Mouse (Mus musculus): ENCODE data around the gene Ccdc188. TPM values are rescaled to one million over a fixed set of nuclear protein-coding genes. Genes with fewer than 3 reads are reported as not detected.

Gene Ccdc188
- polyA plus RNA-seq, 1 experiment, result not detected

- Histone ChIP-seq H3K27me3 (ENCODE audit: control insufficient read depth, insufficient read depth, low read length) (no peaks in the 10 kb centered on the region), H3K4me1 (ENCODE audit: control insufficient read depth, insufficient read depth, insufficient read length) (peaks cover 10% of the 10 kb centered on the region), H3K36me3 (ENCODE audit: control insufficient read depth, insufficient read depth, low read length) (peaks cover 28% of the 10 kb centered on the region), H3K4me3 (ENCODE audit: extremely low read depth, insufficient read depth, insufficient read length) (no peak overlapping the region), H3K27ac (ENCODE audit: insufficient read depth, low read length) (no peak overlapping the region)
- TF ChIP-seq CTCF (IDR thresholded peaks at IDR 0.05; ENCODE audit: extremely low read depth, insufficient read depth, insufficient read length, insufficient replicate concordance) (no peak), POLR2A (IDR thresholded peaks at IDR 0.05; ENCODE audit: low read depth, low read length) (no peak)
- no peak for DNase-seq (ENCODE audit: low read depth in 1 of 2, low spot score in 2 of 2)
- 94% methylated on average over 20 of the region's 20 CpGs for WGBS
These were observed 10.3 kb downstream of the Ccdc188 start for GRCm38 (mm10) chr16:18227897-18228422.

GRCm38 (mm10) chr16:18228856-18229255 lies 11.2 kb downstream of the Ccdc188 start:
- H3K27ac ChIP-seq (ENCODE audit: insufficient read depth, low read length), result no peak overlapping the region
- peaks cover 12% of the 10 kb centered on the region for H3K4me1 ChIP-seq (ENCODE audit: control insufficient read depth, insufficient read depth, insufficient read length)
- no peaks in the 10 kb centered on the region for H3K27me3 ChIP-seq (ENCODE audit: control insufficient read depth, insufficient read depth, low read length)
- no peak overlapping the region for H3K4me3 ChIP-seq (ENCODE audit: extremely low read depth, insufficient read depth, insufficient read length)
- WGBS, result 98% methylated on average over 4 of the region's 4 CpGs
- TF ChIP-seq CTCF (IDR thresholded peaks at IDR 0.05; ENCODE audit: extremely low read depth, insufficient read depth, insufficient read length, insufficient replicate concordance), result no peak
- TF ChIP-seq POLR2A (IDR thresholded peaks at IDR 0.05; ENCODE audit: low read depth, low read length), result no peak
- no peak for DNase-seq (ENCODE audit: low read depth in 1 of 2, low spot score in 2 of 2)
- H3K36me3 ChIP-seq (ENCODE audit: control insufficient read depth, insufficient read depth, low read length), result peaks cover 27% of the 10 kb centered on the region

GRCm38 (mm10) chr16:18229622-18230021 lies 11.9 kb downstream of the Ccdc188 start:
- no peak for DNase-seq (ENCODE audit: low read depth in 1 of 2, low spot score in 2 of 2)
- H3K27ac ChIP-seq (ENCODE audit: insufficient read depth, low read length), result no peak overlapping the region
- peaks cover 17% of the 10 kb centered on the region for H3K4me1 ChIP-seq (ENCODE audit: control insufficient read depth, insufficient read depth, insufficient read length)
- 24% methylated on average over 11 of the region's 11 CpGs for WGBS
- no peak for TF ChIP-seq CTCF (IDR thresholded peaks at IDR 0.05; ENCODE audit: extremely low read depth, insufficient read depth, insufficient read length, insufficient replicate concordance)
- no peak for TF ChIP-seq POLR2A (IDR thresholded peaks at IDR 0.05; ENCODE audit: low read depth, low read length)
- no peak overlapping the region for H3K4me3 ChIP-seq (ENCODE audit: extremely low read depth, insufficient read depth, insufficient read length)
- H3K27me3 ChIP-seq (ENCODE audit: control insufficient read depth, insufficient read depth, low read length), result no peaks in the 10 kb centered on the region
- H3K36me3 ChIP-seq (ENCODE audit: control insufficient read depth, insufficient read depth, low read length), result peaks cover 22% of the 10 kb centered on the region

GRCm38 (mm10) chr16:18230617-18231016 lies 12.9 kb downstream of the Ccdc188 start:
- H3K27ac ChIP-seq (ENCODE audit: insufficient read depth, low read length), result no peak overlapping the region

GRCm38 (mm10) chr16:18231047-18231446 lies 13.4 kb downstream of the Ccdc188 start:
- peaks cover 17% of the 10 kb centered on the region for H3K4me1 ChIP-seq (ENCODE audit: control insufficient read depth, insufficient read depth, insufficient read length)
- DNase-seq (ENCODE audit: low read depth in 1 of 2, low spot score in 2 of 2), result no peak
- no peak for TF ChIP-seq CTCF (IDR thresholded peaks at IDR 0.05; ENCODE audit: extremely low read depth, insufficient read depth, insufficient read length, insufficient replicate concordance)
- no peak for TF ChIP-seq POLR2A (IDR thresholded peaks at IDR 0.05; ENCODE audit: low read depth, low read length)
- no peaks in the 10 kb centered on the region for H3K27me3 ChIP-seq (ENCODE audit: control insufficient read depth, insufficient read depth, low read length)
- no peak overlapping the region for H3K27ac ChIP-seq (ENCODE audit: insufficient read depth, low read length)
- WGBS, result 39% methylated on average over 3 of the region's 3 CpGs
- peaks cover 14% of the 10 kb centered on the region for H3K36me3 ChIP-seq (ENCODE audit: control insufficient read depth, insufficient read depth, low read length)
- no peak overlapping the region for H3K4me3 ChIP-seq (ENCODE audit: extremely low read depth, insufficient read depth, insufficient read length)

More at GRCm38 (mm10) chr16:18230617-18231016, 12.9 kb downstream of the Ccdc188 start:
- Histone ChIP-seq H3K36me3 (ENCODE audit: control insufficient read depth, insufficient read depth, low read length) (peaks cover 14% of the 10 kb centered on the region), H3K4me1 (ENCODE audit: control insufficient read depth, insufficient read depth, insufficient read length) (peaks cover 17% of the 10 kb centered on the region), H3K4me3 (ENCODE audit: extremely low read depth, insufficient read depth, insufficient read length) (no peak overlapping the region), H3K27me3 (ENCODE audit: control insufficient read depth, insufficient read depth, low read length) (no peaks in the 10 kb centered on the region)
- 92% methylated on average over 6 of the region's 6 CpGs for WGBS
- TF ChIP-seq POLR2A (IDR thresholded peaks at IDR 0.05; ENCODE audit: low read depth, low read length) (no peak), CTCF (IDR thresholded peaks at IDR 0.05; ENCODE audit: extremely low read depth, insufficient read depth, insufficient read length, insufficient replicate concordance) (no peak)
- DNase-seq (ENCODE audit: low read depth in 1 of 2, low spot score in 2 of 2), result no peak

- DNase-seq (ENCODE audit: low read depth in 1 of 2, low spot score in 2 of 2), result no peak
- Histone ChIP-seq H3K4me1 (ENCODE audit: control insufficient read depth, insufficient read depth, insufficient read length) (peaks cover 17% of the 10 kb centered on the region), H3K4me3 (ENCODE audit: extremely low read depth, insufficient read depth, insufficient read length) (no peak overlapping the region), H3K27me3 (ENCODE audit: control insufficient read depth, insufficient read depth, low read length) (no peaks in the 10 kb centered on the region), H3K27ac (ENCODE audit: insufficient read depth, low read length) (no peak overlapping the region), H3K36me3 (ENCODE audit: control insufficient read depth, insufficient read depth, low read length) (peaks cover 14% of the 10 kb centered on the region)
- no peak for TF ChIP-seq CTCF (IDR thresholded peaks at IDR 0.05; ENCODE audit: extremely low read depth, insufficient read depth, insufficient read length, insufficient replicate concordance)
- TF ChIP-seq POLR2A (IDR thresholded peaks at IDR 0.05; ENCODE audit: low read depth, low read length), result no peak
- WGBS, result 81% methylated on average over 4 of the region's 4 CpGs
These were observed 13.8 kb downstream of the Ccdc188 start for GRCm38 (mm10) chr16:18231451-18231850.

GRCm38 (mm10) chr16:18233451-18233850 lies 15.8 kb downstream of the Ccdc188 start:
- TF ChIP-seq POLR2A (IDR thresholded peaks at IDR 0.05; ENCODE audit: low read depth, low read length) (no peak), CTCF (IDR thresholded peaks at IDR 0.05; ENCODE audit: extremely low read depth, insufficient read depth, insufficient read length, insufficient replicate concordance) (no peak)
- no peak for DNase-seq (ENCODE audit: low read depth in 1 of 2, low spot score in 2 of 2)
- no peaks in the 10 kb centered on the region for H3K27me3 ChIP-seq (ENCODE audit: control insufficient read depth, insufficient read depth, low read length)
- 3% methylated on average over 1 of the region's 1 CpGs for WGBS
- no peak overlapping the region for H3K4me3 ChIP-seq (ENCODE audit: extremely low read depth, insufficient read depth, insufficient read length)
- H3K36me3 ChIP-seq (ENCODE audit: control insufficient read depth, insufficient read depth, low read length), result no peaks in the 10 kb centered on the region
- H3K4me1 ChIP-seq (ENCODE audit: control insufficient read depth, insufficient read depth, insufficient read length), result peaks cover 17% of the 10 kb centered on the region
- H3K27ac ChIP-seq (ENCODE audit: insufficient read depth, low read length), result no peak overlapping the region
